Mouse (Mus musculus): ENCODE results near the gene Endog.

DNA sequence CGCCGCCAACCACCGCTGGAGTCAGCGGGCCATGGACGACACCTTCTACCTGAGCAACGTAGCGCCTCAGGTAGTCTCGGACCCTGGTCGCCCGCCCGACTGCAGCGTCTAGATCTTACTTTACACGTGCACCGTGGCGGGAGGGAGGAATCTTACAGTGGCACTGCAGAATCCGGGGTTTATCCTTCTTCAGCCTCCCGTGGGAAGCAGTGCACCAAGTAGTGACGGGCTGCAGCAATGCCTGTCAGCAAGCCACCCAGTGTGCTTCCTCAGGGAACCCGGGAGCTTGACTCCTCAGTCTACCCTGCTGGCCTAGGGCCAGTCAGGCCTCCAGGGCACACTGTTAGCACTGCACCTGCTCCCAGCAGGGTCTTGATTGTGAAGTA is 697 bp downstream of the Endog start:
- no peak for TF ChIP-seq GATA1 (IDR thresholded peaks at IDR 0.05; ENCODE audit: borderline replicate concordance, low read length)
- no peak for TF ChIP-seq FLI1 (IDR thresholded peaks at IDR 0.05; ENCODE audit: low read length)

Data from megakaryocyte, embryonic 14.5 days (primary cell).